Mouse (Mus musculus) heart, postnatal 0 days (tissue): ENCODE data around the gene B4galnt3. TPM values are rescaled to one million over a fixed set of nuclear protein-coding genes. Genes with fewer than 3 reads are reported as not detected.

ENCODE experiments used
- ATAC-seq: fragments of 200-750 bp; cut with Nextera tagmentation; 2 replicates; pipeline ENCODE4 v1.8.0; 2017; ENCODE audit warnings: low read depth, moderate number of reproducible peaks, moderate library complexity; ENCODE audit not compliant: insufficient read depth
- DNase-seq: peaks from one replicate; pipeline ENCODE4 v3.0.0-alpha.2; 2016; ENCODE audit warnings: low spot score
- H3K27ac ChIP-seq: fragments of 300-500 bp; sonication (generic); 2 replicates; pipeline ENCODE4 v1.5.1; 2014; ENCODE audit warnings: low read depth, mild to moderate bottlenecking
- H3K27me3 ChIP-seq: fragments of 300-500 bp; sonication (generic); 2 replicates; pipeline ENCODE4 v1.6.1; 2014; ENCODE audit warnings: low read length, mixed read lengths; ENCODE audit not compliant: control insufficient read depth, insufficient read depth
- H3K36me3 ChIP-seq: fragments of 300-500 bp; sonication (generic); replicated peaks from 2 replicates; pipeline ENCODE4 v1.6.1; 2014; ENCODE audit warnings: low read length, mixed read lengths; ENCODE audit not compliant: control insufficient read depth, insufficient read depth
- H3K4me1 ChIP-seq: fragments of 300-500 bp; sonication (generic); 2 replicates; pipeline ENCODE4 v1.6.1; 2014; ENCODE audit warnings: antibody characterized with exemption; ENCODE audit not compliant: control insufficient read depth, insufficient read depth
- H3K4me2 ChIP-seq: fragments of 300-500 bp; sonication (generic); 2 replicates; pipeline ENCODE4 v1.6.1; 2014; ENCODE audit warnings: low read depth, mild to moderate bottlenecking, low read length, moderate library complexity
- H3K4me3 ChIP-seq: fragments of 300-500 bp; sonication (generic); 2 replicates; pipeline ENCODE4 v1.5.1; 2014; ENCODE audit warnings: low read depth, low read length
- H3K9ac ChIP-seq: fragments of 300-500 bp; sonication (generic); replicated peaks from 2 replicates; pipeline ENCODE4 v1.6.1; 2014; ENCODE audit warnings: low read depth, low read length, mixed read lengths
- H3K9me3 ChIP-seq: fragments of 300-500 bp; sonication (generic); replicated peaks from 2 replicates; pipeline ENCODE4 v1.6.1; 2016; ENCODE audit warnings: low read length; ENCODE audit not compliant: control insufficient read depth
- CTCF ChIP-seq: IDR thresholded peaks from 2 replicates; pipeline ENCODE4 v1.5.1; 2016; ENCODE audit warnings: antibody characterized with exemption, control low read depth, low read depth
- EP300 ChIP-seq: IDR thresholded peaks from 2 replicates; pipeline ENCODE4 v1.6.1; 2016; ENCODE audit warnings: antibody characterized with exemption, low read depth
- WGBS: fragments of 180-500 bp; shearing (Covaris S2); extraction: QIAGEN DNeasy Blood & Tissue Kit; methylation state at CpG from one replicate; pipeline ENCODE4 v1.1.7; 2014; 5-methylcytosine and 5-hydroxymethylcytosine counted together
- polyA plus RNA-seq: library from polyadenylated mRNA; unstranded; fragments of >200 nt; fragmentation: Nextera tagmentation; extraction: Ambion mirVana; gene quantifications from 2 replicates; pipeline ENCODE4 v1.2.1, GENCODE M21; 2015
- total RNA-seq: library from RNA; depleted of rRNA; stranded (reverse); fragments of >200 nt; gene quantifications from 2 replicates; pipeline ENCODE4 v1.2.3, GENCODE M21; 2014; ENCODE audit warnings: low replicate concordance

Gene B4galnt3
- total and polyA plus RNA-seq, 2 experiments from 2014 or later, result 0.08 TPM; not detected in 1

- 71% methylated on average over 8 of the region's 8 CpGs for WGBS
- Histone ChIP-seq H3K9me3 (no peaks in the 10 kb centered on the region), H3K4me2 (no peak overlapping the region), H3K27me3 (no peaks in the 10 kb centered on the region), H3K4me1 (peaks cover 31% of the 10 kb centered on the region), H3K36me3 (no peaks in the 10 kb centered on the region), H3K4me3 (no peak overlapping the region), H3K27ac (no peak overlapping the region), H3K9ac (no peak overlapping the region)
- TF ChIP-seq EP300 (no peak), CTCF (no peak)
- DNase-seq, result no peak
- ATAC-seq, result no peak
Measured at GRCm38 (mm10) chr6:120172294-120173017, 121.9 kb downstream of the B4galnt3 start.

DNA sequence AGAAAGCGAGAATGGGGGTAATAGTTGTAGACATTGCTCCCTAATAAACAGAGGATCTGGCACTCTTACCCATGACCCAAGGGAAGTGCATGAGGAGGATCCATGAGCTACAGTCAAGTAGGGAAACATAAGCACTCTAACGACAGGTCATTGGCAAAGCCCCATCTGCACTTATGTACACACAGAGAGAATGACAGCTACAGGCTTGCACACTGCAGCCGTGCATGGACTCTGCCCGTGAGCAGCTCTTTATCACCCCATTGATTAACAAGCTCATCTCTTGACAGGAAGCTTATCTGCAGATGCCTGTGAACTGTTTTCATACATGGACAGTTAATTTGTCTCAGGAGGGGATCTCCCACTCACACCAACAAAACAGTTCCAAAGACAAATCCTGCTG is 126.8 kb downstream of the B4galnt3 start:
- Histone ChIP-seq H3K9me3 (no peaks in the 10 kb centered on the region), H3K4me1 (peaks cover 9% of the 10 kb centered on the region; the same call in 1 of the 2 replicates), H3K36me3 (no peaks in the 10 kb centered on the region), H3K27me3 (no peaks in the 10 kb centered on the region), H3K4me2 (no peak overlapping the region), H3K27ac (no peak overlapping the region), H3K9ac (no peak overlapping the region), H3K4me3 (no peak overlapping the region)
- ATAC-seq (no peak), DNase-seq (no peak)
- TF ChIP-seq CTCF (no peak), EP300 (no peak)
- WGBS, result 35% methylated on average over 4 of the region's 4 CpGs

GRCm38 (mm10) chr6:120164765-120165164 is 129.6 kb downstream of the B4galnt3 start:
- no peaks in the 10 kb centered on the region for H3K36me3 ChIP-seq
- WGBS, result 87% methylated on average over 4 of the region's 4 CpGs
- no peak overlapping the region for H3K4me3 ChIP-seq
- ATAC-seq, result no peak
- H3K9ac ChIP-seq, result no peak overlapping the region
- TF ChIP-seq EP300 (no peak), CTCF (no peak)
- H3K27ac ChIP-seq, result no peak overlapping the region
- no peaks in the 10 kb centered on the region for H3K27me3 ChIP-seq
- H3K4me1 ChIP-seq, result peaks cover 8% of the 10 kb centered on the region
- no peaks in the 10 kb centered on the region for H3K9me3 ChIP-seq
- no peak for DNase-seq
- no peak overlapping the region for H3K4me2 ChIP-seq

GRCm38 (mm10) chr6:120162928-120163327 is 131.4 kb downstream of the B4galnt3 start:
- ATAC-seq (no peak), DNase-seq (no peak)
- TF ChIP-seq EP300, result no peak
- TF ChIP-seq CTCF, result no peak
- WGBS, result 64% methylated on average over 6 of the region's 6 CpGs
- Histone ChIP-seq H3K4me2 (no peak overlapping the region), H3K9ac (no peak overlapping the region), H3K4me1 (peaks cover 25% of the 10 kb centered on the region), H3K27ac (no peak overlapping the region), H3K9me3 (no peaks in the 10 kb centered on the region), H3K4me3 (no peak overlapping the region), H3K27me3 (no peaks in the 10 kb centered on the region), H3K36me3 (no peaks in the 10 kb centered on the region)

- WGBS, result 22% methylated on average over 9 of the region's 9 CpGs
- no peak for TF ChIP-seq CTCF
- TF ChIP-seq EP300, result peak; percentile 86
- Histone ChIP-seq H3K27me3 (no peaks in the 10 kb centered on the region), H3K36me3 (no peaks in the 10 kb centered on the region), H3K4me1 (peaks cover 18% of the 10 kb centered on the region), H3K9ac (0 out of 2 replicates have a peak overlapping the region, but pooled peaks have one; percentile 19), H3K4me3 (no peak overlapping the region), H3K4me2 (0 out of 2 replicates have a peak overlapping the region, but pooled peaks have one; percentile 3), H3K27ac (peak overlapping the region; percentile 94), H3K9me3 (no peaks in the 10 kb centered on the region)
- ATAC-seq (peak; percentile 75), DNase-seq (peak; percentile 83)
Measured at GRCm38 (mm10) chr6:120159133-120159901, 135.0 kb downstream of the B4galnt3 start.
